Mouse (Mus musculus) heart, embryonic 14.5 days (tissue): ENCODE measurements around the gene Trip6. TPM values are rescaled to one million over a fixed set of nuclear protein-coding genes. Genes with fewer than 3 reads are reported as not detected.

Experiments used
- microRNA-seq: library from miRNA; unstranded; fragments of <30 nt; microRNA quantifications from one replicate; pipeline ENCODE4, GENCODE M21; 2016
- polyA plus RNA-seq: library from polyadenylated mRNA; unstranded; fragments of >200 nt; fragmentation: Nextera tagmentation; extraction: Ambion mirVana; gene quantifications from 2 replicates; pipeline ENCODE4 v1.2.1, GENCODE M21; 2014

The Trip6 gene
- polyA plus RNA-seq, 1 experiment from 2014 or later, result 38.9 TPM

Small RNA genes lying within 50 kb of the gene (microRNA-seq; reads per million reads assigned to microRNA genes)
- gene Mir7036, result 0.84 reads per million
- not detected for gene Mir8116

Other genes with a start within 250 kb of the Trip6 start
- 0.93 and 1.0 TPM in 2 replicates for gene Serpine1, start 242.1 kb downstream of the Trip6 start, polyA plus RNA-seq
- 8.1 and 8.4 TPM in 2 replicates for gene Trim56, start 198.2 kb downstream of the Trip6 start, polyA plus RNA-seq
- gene Muc3, start 165.1 kb downstream of the Trip6 start, polyA plus RNA-seq, result not detected in 2 replicates
- not detected in 2 replicates for gene Muc3a, start 102.0 kb downstream of the Trip6 start, polyA plus RNA-seq
- 11.2 and 12.5 TPM in 2 replicates for gene Ache, start 26.9 kb downstream of the Trip6 start, polyA plus RNA-seq
- 7.1 and 7.4 TPM in 2 replicates for gene Ufsp1, start 19.8 kb downstream of the Trip6 start, polyA plus RNA-seq
- gene Srrt, start 6.7 kb downstream of the Trip6 start, polyA plus RNA-seq, result 58.6 and 69.9 TPM in 2 replicates
- 5.3 and 5.7 TPM in 2 replicates for gene Slc12a9, start 19.2 kb upstream of the Trip6 start, polyA plus RNA-seq
- gene Ephb4, start 35.7 kb upstream of the Trip6 start, polyA plus RNA-seq, result 38.2 and 40.5 TPM in 2 replicates
- gene Zan, start 162.7 kb upstream of the Trip6 start, polyA plus RNA-seq, result 0.11 and 0.16 TPM in 2 replicates
- gene Pop7, start 188.1 kb upstream of the Trip6 start, polyA plus RNA-seq, result 44.3 and 49.8 TPM in 2 replicates
- 8.7 and 9.6 TPM in 2 replicates for gene Gigyf1, start 204.1 kb upstream of the Trip6 start, polyA plus RNA-seq
- not detected in 2 replicates for gene Epo, start 218.8 kb upstream of the Trip6 start, polyA plus RNA-seq
- gene Gnb2, start 219.1 kb upstream of the Trip6 start, polyA plus RNA-seq, result 296 and 340 TPM in 2 replicates
- 0.31 TPM in 1 of 2 replicates, not detected in the other for gene Actl6b, start 239.1 kb upstream of the Trip6 start, polyA plus RNA-seq